Mouse (Mus musculus): Measurements from ENCODE around the gene Tgfb3. TPM values are rescaled to one million over a fixed set of nuclear protein-coding genes. Genes with fewer than 3 reads are reported as not detected.

Tgfb3 gene
- polyA plus RNA-seq, 1 experiment from 2014 or later = 4.0 TPM

GRCm38 (mm10) chr12:86017360-86017759 lies 61.5 kb downstream of the Tgfb3 start:
- Histone ChIP-seq H3K9ac (ENCODE audit: low read depth, low read length) (no peak overlapping the region), H3K9me3 (replicated peaks; ENCODE audit: control insufficient read depth, low read length, poor library complexity, severe bottlenecking) (no peaks in the 10 kb centered on the region), H3K36me3 (ENCODE audit: control insufficient read depth, insufficient read depth, low read length) (peaks cover 4% of the 10 kb centered on the region; the same call in 1 of the 2 replicates), H3K27ac (ENCODE audit: low read length) (no peak overlapping the region), H3K27me3 (ENCODE audit: control insufficient read depth, insufficient read depth, low read depth, low read length) (no peaks in the 10 kb centered on the region), H3K4me1 (ENCODE audit: control insufficient read depth, insufficient read depth, low read length) (no peaks in the 10 kb centered on the region), H3K4me2 (ENCODE audit: low read length) (no peak overlapping the region), H3K4me3 (ENCODE audit: low read depth, low read length) (no peak overlapping the region)
- WGBS = 64% methylated on average over 5 of the region's 5 CpGs
- ATAC-seq = no peak

GRCm38 (mm10) chr12:86015114-86015513 lies 63.7 kb downstream of the Tgfb3 start:
- Histone ChIP-seq H3K27me3 (ENCODE audit: control insufficient read depth, insufficient read depth, low read depth, low read length) (no peaks in the 10 kb centered on the region), H3K9me3 (replicated peaks; ENCODE audit: control insufficient read depth, low read length, poor library complexity, severe bottlenecking) (no peaks in the 10 kb centered on the region), H3K27ac (ENCODE audit: low read length) (no peak overlapping the region), H3K9ac (ENCODE audit: low read depth, low read length) (no peak overlapping the region), H3K4me3 (ENCODE audit: low read depth, low read length) (no peak overlapping the region), H3K4me2 (ENCODE audit: low read length) (no peak overlapping the region), H3K36me3 (ENCODE audit: control insufficient read depth, insufficient read depth, low read length) (peaks cover 4% of the 10 kb centered on the region; the same call in 1 of the 2 replicates), H3K4me1 (ENCODE audit: control insufficient read depth, insufficient read depth, low read length) (no peaks in the 10 kb centered on the region)
- WGBS = 76% methylated on average over 2 of the region's 2 CpGs
- no peak for ATAC-seq

GRCm38 (mm10) chr12:86014621-86015020 lies 64.2 kb downstream of the Tgfb3 start:
- Histone ChIP-seq H3K4me1 (ENCODE audit: control insufficient read depth, insufficient read depth, low read length) (no peaks in the 10 kb centered on the region), H3K27ac (ENCODE audit: low read length) (no peak overlapping the region), H3K4me2 (ENCODE audit: low read length) (no peak overlapping the region), H3K4me3 (ENCODE audit: low read depth, low read length) (no peak overlapping the region), H3K9me3 (replicated peaks; ENCODE audit: control insufficient read depth, low read length, poor library complexity, severe bottlenecking) (no peaks in the 10 kb centered on the region), H3K27me3 (ENCODE audit: control insufficient read depth, insufficient read depth, low read depth, low read length) (no peaks in the 10 kb centered on the region), H3K36me3 (ENCODE audit: control insufficient read depth, insufficient read depth, low read length) (peaks cover 4% of the 10 kb centered on the region; the same call in 1 of the 2 replicates), H3K9ac (ENCODE audit: low read depth, low read length) (no peak overlapping the region)
- no peak for ATAC-seq
- 91% methylated on average over 3 of the region's 3 CpGs for WGBS

GRCm38 (mm10) chr12:86014174-86014573 lies 64.7 kb downstream of the Tgfb3 start:
- 86% methylated on average over 2 of the region's 2 CpGs for WGBS

GRCm38 (mm10) chr12:86012195-86012594 lies 66.6 kb downstream of the Tgfb3 start:
- Histone ChIP-seq H3K4me3 (ENCODE audit: low read depth, low read length) (no peak overlapping the region), H3K4me2 (ENCODE audit: low read length) (no peak overlapping the region), H3K27me3 (ENCODE audit: control insufficient read depth, insufficient read depth, low read depth, low read length) (no peaks in the 10 kb centered on the region), H3K27ac (ENCODE audit: low read length) (no peak overlapping the region), H3K9ac (ENCODE audit: low read depth, low read length) (no peak overlapping the region), H3K36me3 (ENCODE audit: control insufficient read depth, insufficient read depth, low read length) (peaks cover 4% of the 10 kb centered on the region; the same call in 1 of the 2 replicates), H3K4me1 (ENCODE audit: control insufficient read depth, insufficient read depth, low read length) (no peaks in the 10 kb centered on the region), H3K9me3 (replicated peaks; ENCODE audit: control insufficient read depth, low read length, poor library complexity, severe bottlenecking) (no peaks in the 10 kb centered on the region)
- ATAC-seq = no peak
- WGBS = 87% methylated on average over 2 of the region's 2 CpGs

More at GRCm38 (mm10) chr12:86014174-86014573, 64.7 kb downstream of the Tgfb3 start:
- H3K4me1 ChIP-seq (ENCODE audit: control insufficient read depth, insufficient read depth, low read length) = no peaks in the 10 kb centered on the region
- H3K9ac ChIP-seq (ENCODE audit: low read depth, low read length) = no peak overlapping the region
- no peak for ATAC-seq
- H3K27ac ChIP-seq (ENCODE audit: low read length) = no peak overlapping the region
- H3K27me3 ChIP-seq (ENCODE audit: control insufficient read depth, insufficient read depth, low read depth, low read length) = no peaks in the 10 kb centered on the region
- no peaks in the 10 kb centered on the region for H3K9me3 ChIP-seq (replicated peaks; ENCODE audit: control insufficient read depth, low read length, poor library complexity, severe bottlenecking)
- no peak overlapping the region for H3K4me2 ChIP-seq (ENCODE audit: low read length)
- no peak overlapping the region for H3K4me3 ChIP-seq (ENCODE audit: low read depth, low read length)
- peaks cover 4% of the 10 kb centered on the region; the same call in 1 of the 2 replicates for H3K36me3 ChIP-seq (ENCODE audit: control insufficient read depth, insufficient read depth, low read length)

- Histone ChIP-seq H3K9me3 (replicated peaks; ENCODE audit: control insufficient read depth, low read length, poor library complexity, severe bottlenecking) (no peaks in the 10 kb centered on the region), H3K4me1 (ENCODE audit: control insufficient read depth, insufficient read depth, low read length) (no peaks in the 10 kb centered on the region), H3K36me3 (ENCODE audit: control insufficient read depth, insufficient read depth, low read length) (peaks cover 4% of the 10 kb centered on the region; the same call in 1 of the 2 replicates), H3K27me3 (ENCODE audit: control insufficient read depth, insufficient read depth, low read depth, low read length) (no peaks in the 10 kb centered on the region), H3K27ac (ENCODE audit: low read length) (no peak overlapping the region), H3K4me2 (ENCODE audit: low read length) (no peak overlapping the region), H3K4me3 (ENCODE audit: low read depth, low read length) (no peak overlapping the region), H3K9ac (ENCODE audit: low read depth, low read length) (no peak overlapping the region)
- 86% methylated on average over 5 of the region's 5 CpGs for WGBS
- ATAC-seq = no peak
These were observed 68.2 kb downstream of the Tgfb3 start for GRCm38 (mm10) chr12:86010656-86011055.

GRCm38 (mm10) chr12:86007377-86007776 lies 71.5 kb downstream of the Tgfb3 start:
- Histone ChIP-seq H3K36me3 (ENCODE audit: control insufficient read depth, insufficient read depth, low read length) (no peaks in the 10 kb centered on the region), H3K4me3 (ENCODE audit: low read depth, low read length) (no peak overlapping the region), H3K4me1 (ENCODE audit: control insufficient read depth, insufficient read depth, low read length) (no peaks in the 10 kb centered on the region)

More at GRCm38 (mm10) chr12:86007377-86007776, 71.5 kb downstream of the Tgfb3 start:
- no peak for ATAC-seq
- H3K4me2 ChIP-seq (ENCODE audit: low read length) = no peak overlapping the region
- H3K27me3 ChIP-seq (ENCODE audit: control insufficient read depth, insufficient read depth, low read depth, low read length) = no peaks in the 10 kb centered on the region
- WGBS = 71% methylated on average over 3 of the region's 3 CpGs
- no peak overlapping the region for H3K9ac ChIP-seq (ENCODE audit: low read depth, low read length)
- H3K9me3 ChIP-seq (replicated peaks; ENCODE audit: control insufficient read depth, low read length, poor library complexity, severe bottlenecking) = no peaks in the 10 kb centered on the region
- no peak overlapping the region for H3K27ac ChIP-seq (ENCODE audit: low read length)

Other genes starting within 250 kb of the Tgfb3 start
- 36.4 and 43.1 TPM in 2 replicates for gene Ift43, start 3.5 kb upstream of the Tgfb3 start, polyA plus RNA-seq (2015; fragmentation: Nextera tagmentation; extraction: Ambion mirVana)
- 30.3 and 34.9 TPM in 2 replicates for gene Gpatch2l, start 162.8 kb upstream of the Tgfb3 start, polyA plus RNA-seq (2015; fragmentation: Nextera tagmentation; extraction: Ambion mirVana)

Measured in midbrain, embryonic 16.5 days (tissue).